Mouse (Mus musculus) stomach, embryonic 14.5 days (tissue): ENCODE data around the gene Rgma. TPM values are rescaled to one million over a fixed set of nuclear protein-coding genes. Genes with fewer than 3 reads are reported as not detected.

Experiments
- ATAC-seq: fragments of 200-750 bp; cut with Nextera tagmentation; 2 replicates; pipeline ENCODE4 v1.8.0; 2017; ENCODE audit warnings: low read depth, moderate TSS enrichment; ENCODE audit not compliant: insufficient number of reproducible peaks, insufficient read depth, low FRiP score
- H3K27ac ChIP-seq: fragments of 300-500 bp; sonication (generic); 2 replicates; pipeline ENCODE4 v1.5.1; 2014; ENCODE audit warnings: mild to moderate bottlenecking, low read length, moderate library complexity, mixed read lengths
- H3K27me3 ChIP-seq: fragments of 300-500 bp; sonication (generic); 2 replicates; pipeline ENCODE4 v1.6.1; 2014; ENCODE audit warnings: low read length, control low read depth, mixed read lengths; ENCODE audit not compliant: control insufficient read depth, insufficient read depth
- H3K36me3 ChIP-seq: fragments of 300-500 bp; sonication (generic); 2 replicates; pipeline ENCODE4 v1.6.1; 2014; ENCODE audit warnings: mild to moderate bottlenecking, control low read depth, low read length, moderate library complexity, mixed read lengths; ENCODE audit not compliant: control insufficient read depth, insufficient read depth
- H3K4me1 ChIP-seq: fragments of 300-500 bp; sonication (generic); 2 replicates; pipeline ENCODE4 v1.6.1; 2014; ENCODE audit warnings: low read length, control low read depth, mixed read lengths; ENCODE audit not compliant: control insufficient read depth, insufficient read depth
- H3K4me2 ChIP-seq: fragments of 300-500 bp; sonication (generic); replicated peaks from 2 replicates; pipeline ENCODE4 v1.6.1; 2014; ENCODE audit warnings: low read depth, low read length, control low read depth
- H3K4me3 ChIP-seq: fragments of 300-500 bp; sonication (generic); 2 replicates; pipeline ENCODE4 v1.5.1; 2014; ENCODE audit warnings: low read depth, low read length, control low read depth
- H3K9ac ChIP-seq: fragments of 300-500 bp; sonication (generic); replicated peaks from 2 replicates; pipeline ENCODE4 v1.6.1; 2014; ENCODE audit warnings: low read depth, mild to moderate bottlenecking, control low read depth, low read length, moderate library complexity, mixed read lengths
- H3K9me3 ChIP-seq: fragments of 300-500 bp; sonication (generic); 2 replicates; pipeline ENCODE4 v1.6.1; 2016; ENCODE audit warnings: low read depth, low read length, control low read depth; ENCODE audit not compliant: control insufficient read depth
- WGBS: fragments of 180-500 bp; shearing (Covaris S2); extraction: QIAGEN DNeasy Blood & Tissue Kit; methylation state at CpG from one replicate; pipeline ENCODE4 v1.1.7; 2014; 5-methylcytosine and 5-hydroxymethylcytosine counted together
- polyA plus RNA-seq: library from polyadenylated mRNA; unstranded; fragments of >200 nt; fragmentation: Nextera tagmentation; extraction: Ambion mirVana; gene quantifications from 2 replicates; pipeline ENCODE4 v1.2.1, GENCODE M21; 2014

Rgma gene
- polyA plus RNA-seq, 1 experiment from 2014 or later: 30.5 TPM

- H3K4me3 ChIP-seq: no peak overlapping the region
- H3K4me2 ChIP-seq: no peak overlapping the region
- H3K9me3 ChIP-seq: no peaks in the 10 kb centered on the region
- no peak overlapping the region for H3K27ac ChIP-seq
- H3K9ac ChIP-seq: no peak overlapping the region
- no peak for ATAC-seq
- WGBS: 64% methylated on average over 7 of the region's 7 CpGs
- H3K27me3 ChIP-seq: no peaks in the 10 kb centered on the region
- no peaks in the 10 kb centered on the region; the same call in 1 of the 2 replicates for H3K4me1 ChIP-seq
- peaks cover 52% of the 10 kb centered on the region for H3K36me3 ChIP-seq
These were observed 37.1 kb downstream of the Rgma start for GRCm38 (mm10) chr7:73412419-73412818.

DNA sequence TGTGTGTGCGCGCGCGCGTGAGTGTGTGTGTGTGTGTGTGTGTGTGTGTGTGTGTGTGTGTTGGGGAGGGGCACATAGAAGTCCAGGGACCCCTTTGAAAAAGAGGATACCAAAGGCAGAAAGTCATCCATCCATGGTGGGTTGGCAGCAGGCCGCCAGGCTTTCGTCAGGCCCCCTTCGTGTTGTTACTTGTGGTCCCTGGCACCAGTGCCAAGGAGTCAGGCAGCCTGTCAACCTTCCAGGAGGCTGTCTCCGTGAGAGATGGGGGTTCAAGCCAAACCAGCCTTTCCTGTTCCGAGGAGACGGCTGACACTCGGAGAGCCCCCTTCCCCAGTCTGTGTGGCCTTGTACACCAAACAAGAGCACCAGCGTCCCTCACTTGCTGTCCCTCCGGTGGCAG lies 38.9 kb downstream of the Rgma start:
- H3K4me3 ChIP-seq: no peak overlapping the region
- H3K27ac ChIP-seq: no peak overlapping the region
- no peak for ATAC-seq
- H3K4me2 ChIP-seq: no peak overlapping the region
- H3K36me3 ChIP-seq: peaks cover 69% of the 10 kb centered on the region
- H3K27me3 ChIP-seq: no peaks in the 10 kb centered on the region
- H3K4me1 ChIP-seq: peaks cover 4% of the 10 kb centered on the region; the same call in 1 of the 2 replicates
- no peaks in the 10 kb centered on the region for H3K9me3 ChIP-seq
- no peak overlapping the region for H3K9ac ChIP-seq
- whole genome bisulfite sequencing: 72% methylated on average over 14 of the region's 14 CpGs

DNA sequence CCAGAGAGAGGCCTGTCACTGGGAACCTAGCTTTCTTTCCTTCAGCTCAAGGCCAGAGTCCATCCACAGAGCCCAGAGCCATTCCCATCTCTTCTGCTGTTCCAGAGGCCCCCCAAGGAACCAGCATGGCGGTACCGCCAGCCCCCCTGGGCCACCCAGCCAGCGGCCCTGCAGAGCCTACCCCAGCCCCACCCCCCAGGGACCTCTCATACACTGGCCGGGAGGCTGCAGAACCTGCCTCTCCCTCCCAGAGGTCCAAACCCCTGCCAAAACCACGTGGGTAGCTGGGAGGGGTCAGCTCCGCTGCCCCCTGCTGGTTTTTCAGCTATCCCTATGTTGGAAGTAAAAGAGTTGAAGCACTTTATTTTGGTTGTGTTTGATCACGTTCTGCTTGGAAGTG lies 44.1 kb downstream of the Rgma start:
- Histone ChIP-seq H3K27me3 (no peaks in the 10 kb centered on the region), H3K4me2 (no peak overlapping the region), H3K9me3 (no peaks in the 10 kb centered on the region), H3K9ac (no peak overlapping the region), H3K4me1 (peaks cover 14% of the 10 kb centered on the region), H3K36me3 (peaks cover 44% of the 10 kb centered on the region), H3K4me3 (no peak overlapping the region), H3K27ac (0 out of 2 replicates have a peak overlapping the region, but pooled peaks have one; percentile 21)
- ATAC-seq: no peak
- WGBS: 40% methylated on average over 7 of the region's 7 CpGs

DNA sequence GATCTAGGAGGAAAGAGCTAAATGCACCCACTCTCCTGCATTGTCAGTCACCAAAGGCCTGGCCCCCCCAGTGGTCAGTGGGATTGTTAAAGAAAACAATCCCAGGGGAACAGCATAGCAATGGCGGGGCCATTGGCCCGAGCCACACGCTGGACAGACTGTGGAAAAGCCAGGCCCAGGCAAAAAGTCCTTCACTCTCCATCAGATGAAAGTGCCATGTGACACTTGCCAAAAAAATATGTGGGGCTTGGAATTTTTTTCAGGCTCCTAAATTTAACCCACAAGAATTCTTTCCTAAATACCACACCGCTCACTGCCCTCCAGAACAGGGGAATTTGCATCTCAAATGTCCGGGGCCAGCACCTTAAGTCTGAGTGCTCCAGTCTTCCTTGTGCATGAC lies 45.5 kb downstream of the Rgma start:
- Histone ChIP-seq H3K36me3 (peaks cover 35% of the 10 kb centered on the region), H3K4me3 (no peak overlapping the region), H3K9ac (no peak overlapping the region), H3K4me1 (peaks cover 14% of the 10 kb centered on the region), H3K27me3 (no peaks in the 10 kb centered on the region), H3K4me2 (no peak overlapping the region), H3K9me3 (no peaks in the 10 kb centered on the region), H3K27ac (peak overlapping the region; percentile 21; the same call in 1 of the 2 replicates)
- no peak for ATAC-seq
- WGBS: 64% methylated on average over 5 of the region's 5 CpGs

- Histone ChIP-seq H3K27me3 (no peaks in the 10 kb centered on the region), H3K4me1 (peaks cover 14% of the 10 kb centered on the region), H3K4me2 (no peak overlapping the region), H3K36me3 (peaks cover 30% of the 10 kb centered on the region), H3K27ac (peak overlapping the region; percentile 21; the same call in 1 of the 2 replicates), H3K9ac (no peak overlapping the region), H3K4me3 (no peak overlapping the region), H3K9me3 (no peaks in the 10 kb centered on the region)
- ATAC-seq: no peak
- WGBS: 59% methylated on average over 9 of the region's 9 CpGs
These were observed 46.1 kb downstream of the Rgma start for GRCm38 (mm10) chr7:73421278-73422015.

- Histone ChIP-seq H3K4me2 (no peak overlapping the region), H3K36me3 (peaks cover 35% of the 10 kb centered on the region), H3K9ac (no peak overlapping the region), H3K4me1 (peaks cover 14% of the 10 kb centered on the region), H3K27me3 (no peaks in the 10 kb centered on the region), H3K4me3 (no peak overlapping the region), H3K9me3 (no peaks in the 10 kb centered on the region), H3K27ac (peak overlapping the region; percentile 21; the same call in 1 of the 2 replicates)
- ATAC-seq: no peak; the same call in 1 of the 2 replicates
- WGBS: 26% methylated on average over 12 of the region's 12 CpGs
These were observed 47.2 kb downstream of the Rgma start for GRCm38 (mm10) chr7:73422223-73423113.

GRCm38 (mm10) chr7:73423236-73423635 lies 47.9 kb downstream of the Rgma start:
- H3K4me3 ChIP-seq: no peak overlapping the region
- no peaks in the 10 kb centered on the region for H3K9me3 ChIP-seq
- H3K9ac ChIP-seq: no peak overlapping the region
- H3K27ac ChIP-seq: no peak overlapping the region
- H3K4me1 ChIP-seq: peaks cover 14% of the 10 kb centered on the region
- H3K4me2 ChIP-seq: no peak overlapping the region
- 70% methylated on average over 13 of the region's 13 CpGs for WGBS
- peaks cover 34% of the 10 kb centered on the region for H3K36me3 ChIP-seq
- no peaks in the 10 kb centered on the region for H3K27me3 ChIP-seq
- ATAC-seq: no peak

GRCm38 (mm10) chr7:73424243-73424642 lies 48.9 kb downstream of the Rgma start:
- no peak for ATAC-seq
- WGBS: 72% methylated on average over 3 of the region's 3 CpGs
- no peaks in the 10 kb centered on the region for H3K9me3 ChIP-seq
- 0 out of 2 replicates have a peak overlapping the region, but pooled peaks have one; percentile 39 for H3K27ac ChIP-seq
- H3K4me2 ChIP-seq: no peak overlapping the region
- H3K9ac ChIP-seq: no peak overlapping the region
- no peaks in the 10 kb centered on the region for H3K27me3 ChIP-seq
- H3K4me3 ChIP-seq: no peak overlapping the region
- peaks cover 34% of the 10 kb centered on the region for H3K36me3 ChIP-seq
- peaks cover 10% of the 10 kb centered on the region for H3K4me1 ChIP-seq
